Mouse (Mus musculus): ENCODE results near the gene Izumo2. TPM values are rescaled to one million over a fixed set of nuclear protein-coding genes. Genes with fewer than 3 reads are reported as not detected.

The Izumo2 gene
- polyA plus RNA-seq, 2 experiments: not detected

DNA sequence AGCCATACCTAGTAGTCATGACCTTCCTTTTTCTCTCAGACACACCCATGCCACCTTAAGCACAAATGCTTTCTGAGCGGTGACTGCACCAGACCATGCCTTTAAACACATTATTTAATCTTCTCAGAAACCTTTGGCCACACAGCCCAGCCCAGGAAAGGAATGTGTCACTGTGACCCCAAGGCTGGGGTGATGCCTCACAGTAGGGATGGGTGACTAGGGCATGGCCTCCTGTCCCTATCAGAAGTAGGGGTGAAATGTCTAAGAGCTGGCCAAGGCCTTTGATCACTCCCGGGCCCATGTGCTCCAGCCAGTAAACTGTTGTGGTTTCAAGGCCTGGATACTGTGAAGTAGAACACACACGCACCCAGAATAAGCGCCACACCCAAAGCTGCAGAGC, 13.3 kb upstream of the Izumo2 start:
- H3K4me1 ChIP-seq (replicated peaks; ENCODE audit: control insufficient read depth in 2 of 2, insufficient read depth in 2 of 2, low read length in 1 of 2): peaks cover 4 to 5% of the 10 kb centered on the region in 2 experiments; a peak in 2 of 4 replicates
- no peak for TF ChIP-seq CTCF (IDR thresholded peaks at IDR 0.05; ENCODE audit: low read depth)
- no peak for TF ChIP-seq EP300 (IDR thresholded peaks at IDR 0.05; ENCODE audit: low read depth)
- H3K27me3 ChIP-seq (ENCODE audit: control insufficient read depth, insufficient read depth, low read length): no peaks in the 10 kb centered on the region
- DNase-seq (ENCODE audit: low read depth in 3 of 3, low spot score in 3 of 3): no peak
- no peak overlapping the region for H3K4me2 ChIP-seq (ENCODE audit: low read depth)
- 49% methylated on average over 4 of the region's 4 CpGs for WGBS (ENCODE audit: insufficient replicate concordance)
- no peak overlapping the region for H3K4me3 ChIP-seq (ENCODE audit: insufficient read depth in 1 of 2, low read depth in 2 of 2, low read length in 2 of 2)
- no peak for ATAC-seq (ENCODE audit: insufficient read depth)
- H3K9me3 ChIP-seq (ENCODE audit: control insufficient read depth, low read length): no peaks in the 10 kb centered on the region
- no peak overlapping the region for H3K27ac ChIP-seq
- H3K9ac ChIP-seq (replicated peaks): no peak overlapping the region
- H3K36me3 ChIP-seq (replicated peaks; ENCODE audit: control insufficient read depth, insufficient read depth, low read depth): no peaks in the 10 kb centered on the region

DNA sequence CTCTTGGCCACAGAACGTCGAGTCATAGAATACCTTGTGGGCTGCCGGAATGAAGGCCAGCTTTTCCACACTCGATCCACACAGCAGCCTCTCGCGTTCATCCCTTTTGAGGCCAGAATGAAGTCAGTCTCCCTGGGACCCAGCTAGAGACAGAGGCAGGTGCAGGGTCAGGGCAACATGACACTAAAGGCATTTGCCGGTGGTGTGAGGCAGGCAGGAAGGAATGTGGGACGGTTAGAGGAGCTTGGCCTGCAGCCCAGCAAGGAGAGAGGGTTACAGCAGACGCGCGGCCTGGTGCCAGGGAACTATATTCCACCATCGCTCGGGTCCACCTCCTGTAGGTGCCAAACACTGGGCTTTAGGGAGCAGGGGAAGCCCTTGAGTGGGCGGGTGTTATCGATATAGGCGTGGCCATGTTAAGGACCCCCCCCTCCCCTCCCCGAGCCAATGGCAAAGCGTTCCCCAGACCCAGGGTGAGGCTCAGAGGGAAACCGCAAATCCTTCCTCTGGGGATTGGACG, 11.3 kb upstream of the Izumo2 start:
- DNase-seq (ENCODE audit: low read depth in 3 of 3, low spot score in 3 of 3) (no peak), ATAC-seq (ENCODE audit: insufficient read depth) (no peak)
- H3K4me3 ChIP-seq (ENCODE audit: insufficient read depth in 1 of 2, low read depth in 2 of 2, low read length in 2 of 2): no peak overlapping the region
- WGBS (ENCODE audit: insufficient replicate concordance): 14% methylated on average over 20 of the region's 20 CpGs
- no peaks in the 10 kb centered on the region for H3K27me3 ChIP-seq (ENCODE audit: control insufficient read depth, insufficient read depth, low read length)
- H3K9me3 ChIP-seq (ENCODE audit: control insufficient read depth, low read length): no peaks in the 10 kb centered on the region
- no peak overlapping the region for H3K9ac ChIP-seq (replicated peaks)
- H3K4me2 ChIP-seq (ENCODE audit: low read depth): no peak overlapping the region
- TF ChIP-seq EP300 (IDR thresholded peaks at IDR 0.05; ENCODE audit: low read depth) (no peak), CTCF (IDR thresholded peaks at IDR 0.05; ENCODE audit: low read depth) (no peak)
- H3K27ac ChIP-seq: no peak overlapping the region
- H3K36me3 ChIP-seq (replicated peaks; ENCODE audit: control insufficient read depth, insufficient read depth, low read depth): no peaks in the 10 kb centered on the region
- H3K4me1 ChIP-seq (replicated peaks; ENCODE audit: control insufficient read depth in 2 of 2, insufficient read depth in 2 of 2, low read length in 1 of 2): peaks cover 4 to 5% of the 10 kb centered on the region in 2 experiments; a peak in 2 of 4 replicates

DNA sequence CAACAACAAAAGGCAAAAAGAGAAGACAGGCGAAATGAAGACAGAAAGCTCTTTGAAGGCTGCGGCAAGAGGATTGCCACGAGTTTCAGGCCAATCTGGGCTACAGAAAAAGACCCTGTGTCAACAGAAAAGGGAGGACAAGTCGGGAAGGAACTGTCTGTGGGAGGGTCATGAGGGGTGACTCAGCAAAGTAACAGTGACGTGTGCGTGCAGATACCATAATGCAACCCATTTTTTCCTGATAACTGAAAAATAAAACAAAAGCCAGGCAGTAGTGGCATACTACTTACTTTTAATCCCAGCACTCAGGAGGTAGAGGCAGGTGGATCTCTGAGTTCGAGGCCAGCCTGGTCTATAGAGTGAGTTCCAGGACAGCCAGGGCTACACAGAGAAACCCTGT, 10.6 kb upstream of the Izumo2 start:
- no peak for DNase-seq (ENCODE audit: low read depth in 3 of 3, low spot score in 3 of 3)
- Histone ChIP-seq H3K4me3 (ENCODE audit: insufficient read depth in 1 of 2, low read depth in 2 of 2, low read length in 2 of 2) (no peak overlapping the region), H3K4me2 (ENCODE audit: low read depth) (no peak overlapping the region), H3K4me1 (replicated peaks; ENCODE audit: control insufficient read depth in 2 of 2, insufficient read depth in 2 of 2, low read length in 1 of 2) (peaks cover 4 to 5% of the 10 kb centered on the region in 2 experiments; a peak in 2 of 4 replicates), H3K9ac (replicated peaks) (no peak overlapping the region), H3K9me3 (ENCODE audit: control insufficient read depth, low read length) (no peaks in the 10 kb centered on the region), H3K36me3 (replicated peaks; ENCODE audit: control insufficient read depth, insufficient read depth, low read depth) (no peaks in the 10 kb centered on the region), H3K27me3 (ENCODE audit: control insufficient read depth, insufficient read depth, low read length) (no peaks in the 10 kb centered on the region), H3K27ac (no peak overlapping the region)
- TF ChIP-seq EP300 (IDR thresholded peaks at IDR 0.05; ENCODE audit: low read depth) (no peak), CTCF (IDR thresholded peaks at IDR 0.05; ENCODE audit: low read depth) (no peak)
- no peak for ATAC-seq (ENCODE audit: insufficient read depth)
- WGBS (ENCODE audit: insufficient replicate concordance): 19% methylated on average over 7 of the region's 7 CpGs

DNA sequence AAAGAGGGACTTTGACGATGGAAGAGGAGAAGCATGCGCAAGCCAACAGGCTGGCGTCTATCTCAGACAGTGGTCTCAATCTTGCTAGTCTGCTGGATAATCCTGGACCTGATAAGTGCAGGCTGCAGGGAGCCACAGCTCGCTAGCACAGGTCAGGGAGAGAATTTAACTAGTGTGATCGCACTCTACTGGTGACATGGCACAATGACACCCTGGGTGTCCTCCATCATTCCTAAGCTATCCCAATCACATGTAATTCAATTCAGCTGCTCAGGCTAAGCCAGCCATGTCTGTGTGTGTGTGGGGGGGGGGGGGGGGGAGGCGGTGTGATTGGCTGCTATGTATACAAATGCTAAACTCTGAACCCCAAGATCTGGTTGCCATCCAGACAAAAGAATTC, 6.6 kb upstream of the Izumo2 start:
- 3% methylated on average over 6 of the region's 6 CpGs for WGBS (ENCODE audit: insufficient replicate concordance)
- H3K27me3 ChIP-seq (ENCODE audit: control insufficient read depth, insufficient read depth, low read length): no peaks in the 10 kb centered on the region
- H3K4me3 ChIP-seq (ENCODE audit: insufficient read depth in 1 of 2, low read depth in 2 of 2, low read length in 2 of 2): no peak overlapping the region
- no peak for DNase-seq (ENCODE audit: low read depth in 3 of 3, low spot score in 3 of 3)
- TF ChIP-seq CTCF (IDR thresholded peaks at IDR 0.05; ENCODE audit: low read depth) (peak; percentile 59), EP300 (IDR thresholded peaks at IDR 0.05; ENCODE audit: low read depth) (no peak)
- H3K27ac ChIP-seq: no peak overlapping the region
- H3K9me3 ChIP-seq (ENCODE audit: control insufficient read depth, low read length): no peaks in the 10 kb centered on the region
- no peak for ATAC-seq (ENCODE audit: insufficient read depth)
- H3K4me1 ChIP-seq (replicated peaks; ENCODE audit: control insufficient read depth in 2 of 2, insufficient read depth in 2 of 2, low read length in 1 of 2): peaks cover 4 to 5% of the 10 kb centered on the region in 2 experiments; a peak in 2 of 4 replicates
- H3K9ac ChIP-seq (replicated peaks): no peak overlapping the region
- H3K36me3 ChIP-seq (replicated peaks; ENCODE audit: control insufficient read depth, insufficient read depth, low read depth): no peaks in the 10 kb centered on the region
- no peak overlapping the region for H3K4me2 ChIP-seq (ENCODE audit: low read depth)

DNA sequence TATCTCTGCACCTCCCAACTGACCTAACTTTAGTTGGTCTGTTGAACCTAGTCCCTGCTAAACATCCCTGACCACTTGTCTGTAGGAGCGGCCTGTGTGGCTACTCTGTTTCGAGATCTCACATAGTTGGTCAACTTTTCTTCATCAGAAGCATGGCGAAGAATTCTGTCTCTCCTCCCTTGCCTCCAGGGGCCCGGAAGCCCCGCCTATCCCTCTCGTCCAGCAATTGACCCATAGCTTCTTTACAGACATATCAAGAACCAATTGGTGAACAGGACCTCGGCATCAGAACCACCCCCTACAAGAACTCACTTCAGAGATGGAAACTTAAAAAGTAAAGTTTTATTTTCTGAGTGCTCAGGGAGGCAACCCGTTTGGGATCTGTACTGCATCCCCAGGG, 5.6 kb upstream of the Izumo2 start:
- Histone ChIP-seq H3K36me3 (replicated peaks; ENCODE audit: control insufficient read depth, insufficient read depth, low read depth) (no peaks in the 10 kb centered on the region), H3K4me2 (ENCODE audit: low read depth) (no peak overlapping the region), H3K4me1 (replicated peaks; ENCODE audit: control insufficient read depth in 2 of 2, insufficient read depth in 2 of 2, low read length in 1 of 2) (peaks cover 0 to under 1% of the 10 kb centered on the region in 2 experiments; a peak in 2 of 4 replicates), H3K4me3 (ENCODE audit: insufficient read depth in 1 of 2, low read depth in 2 of 2, low read length in 2 of 2) (no peak overlapping the region), H3K27ac (no peak overlapping the region), H3K9me3 (ENCODE audit: control insufficient read depth, low read length) (no peaks in the 10 kb centered on the region), H3K9ac (replicated peaks) (no peak overlapping the region), H3K27me3 (ENCODE audit: control insufficient read depth, insufficient read depth, low read length) (no peaks in the 10 kb centered on the region)
- no peak for TF ChIP-seq EP300 (IDR thresholded peaks at IDR 0.05; ENCODE audit: low read depth)
- TF ChIP-seq CTCF (IDR thresholded peaks at IDR 0.05; ENCODE audit: low read depth): no peak
- 60% methylated on average over 8 of the region's 8 CpGs for WGBS (ENCODE audit: insufficient replicate concordance)
- ATAC-seq (ENCODE audit: insufficient read depth): no peak
- no peak for DNase-seq (ENCODE audit: low read depth in 3 of 3, low spot score in 3 of 3)
